7 mouse cellular contexts compared by ENCODE assay signal in the genomic region with DNA sequence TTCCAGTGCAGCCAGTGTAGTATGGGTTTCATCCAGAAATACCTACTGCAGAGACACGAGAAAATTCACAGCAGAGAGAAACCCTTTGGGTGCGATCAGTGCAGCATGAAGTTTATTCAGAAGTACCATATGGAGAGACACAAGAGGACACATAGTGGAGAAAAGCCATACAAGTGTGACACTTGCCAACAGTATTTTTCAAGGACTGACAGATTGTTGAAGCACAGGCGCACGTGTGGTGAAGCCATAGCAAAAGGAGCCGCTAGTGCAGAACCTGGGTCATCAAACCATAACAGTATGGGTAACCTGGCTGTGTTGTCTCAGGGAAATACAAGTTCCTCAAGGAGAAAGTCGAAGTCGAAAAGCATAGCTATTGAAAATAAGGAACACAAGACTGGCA. TPM values are rescaled to one million over a fixed set of nuclear protein-coding genes. Genes with fewer than 3 reads are reported as not detected.
DNase-seq lines count a peak whose midpoint lies in the region; ATAC-seq and TF ChIP-seq lines count a peak whose summit lies in the region.

No protein-coding gene starts in this region.

- peaks cover 36% of the 10 kb centered on the region for H3K4me1 ChIP-seq in lung, embryonic 15.5 days
- H3K4me1 ChIP-seq in embryonic fibroblast, embryonic 13.5 days (ENCODE audit: control insufficient read depth, insufficient read depth, low read length), result peaks cover 15% of the 10 kb centered on the region
- H3K4me1 ChIP-seq in limb, embryonic 11.5 days (ENCODE audit: control insufficient read depth, insufficient read depth, low read length), result peaks cover 11% of the 10 kb centered on the region
- H3K4me1 ChIP-seq in small intestine, adult 2 months (ENCODE audit: control insufficient read depth, insufficient read depth, insufficient read length, low read length), result peaks cover 6% of the 10 kb centered on the region; the same call in 1 of the 2 replicates

- ATAC-seq in lung, embryonic 15.5 days (ENCODE audit: borderline replicate concordance, extremely low read depth, low FRiP score, low TSS enrichment), result no peak
- ATAC-seq in limb, embryonic 11.5 days (ENCODE audit: insufficient number of reproducible peaks, low FRiP score, low TSS enrichment, low read depth), result no peak
- no peak for ATAC-seq in erythroid progenitor cell, adult 5-6 weeks (replicated peaks; ENCODE audit: low FRiP score, poor library complexity, severe bottlenecking)

- no peak for TF ChIP-seq POLR2A in embryonic fibroblast, embryonic 13.5 days (IDR thresholded peaks at IDR 0.05; ENCODE audit: low read depth, low read length)
- TF ChIP-seq POLR2A in small intestine, adult 2 months (IDR thresholded peaks at IDR 0.05; ENCODE audit: low read depth, low read length), result no peak

- H3K27me3 ChIP-seq in lung, embryonic 15.5 days, result no peaks in the 10 kb centered on the region
- H3K27me3 ChIP-seq in limb, embryonic 11.5 days (ENCODE audit: control insufficient read depth, insufficient read depth, low read length), result no peaks in the 10 kb centered on the region
- H3K27me3 ChIP-seq in small intestine, adult 2 months (ENCODE audit: control insufficient read depth, insufficient read depth, low read length), result no peaks in the 10 kb centered on the region; the same call in 1 of the 2 replicates

- H3K9me3 ChIP-seq in lung, embryonic 15.5 days, result no peaks in the 10 kb centered on the region
- no peaks in the 10 kb centered on the region for H3K9me3 ChIP-seq in limb, embryonic 11.5 days (ENCODE audit: control insufficient read depth, low read length)

- H3K27ac ChIP-seq in lung, embryonic 15.5 days, result no peak overlapping the region
- no peak overlapping the region for H3K27ac ChIP-seq in embryonic fibroblast, embryonic 13.5 days (ENCODE audit: insufficient read depth, low read length)
- no peak overlapping the region for H3K27ac ChIP-seq in limb, embryonic 11.5 days (replicated peaks; ENCODE audit: low read depth, low read length)
- no peak overlapping the region for H3K27ac ChIP-seq in small intestine, adult 2 months (ENCODE audit: insufficient read depth, low read depth, low read length)

- peak overlapping the region; percentile 85 for H3K4me2 ChIP-seq in lung, embryonic 15.5 days
- peak overlapping the region; percentile 88 for H3K4me2 ChIP-seq in limb, embryonic 11.5 days (ENCODE audit: low read depth, severe bottlenecking)

- TF ChIP-seq CTCF in embryonic fibroblast, embryonic 13.5 days (IDR thresholded peaks at IDR 0.05; ENCODE audit: borderline replicate concordance, insufficient read depth, low read length), result no peak
- no peak for TF ChIP-seq CTCF in small intestine, adult 2 months (IDR thresholded peaks at IDR 0.05; ENCODE audit: extremely low read depth, insufficient read length, insufficient replicate concordance, low read depth, low read length)

- peaks cover 18% of the 10 kb centered on the region for H3K36me3 ChIP-seq in lung, embryonic 15.5 days
- peaks cover 10% of the 10 kb centered on the region; the same call in 1 of the 2 replicates for H3K36me3 ChIP-seq in limb, embryonic 11.5 days (ENCODE audit: control insufficient read depth, insufficient read depth, low read length)
- no peaks in the 10 kb centered on the region for H3K36me3 ChIP-seq in small intestine, adult 2 months (ENCODE audit: control insufficient read depth, insufficient read depth, low read length)

- 80% methylated on average over 7 of the region's 7 CpGs for WGBS in lung, embryonic 15.5 days
- 89% methylated on average over 7 of the region's 7 CpGs for WGBS in limb, embryonic 11.5 days
- 80% methylated on average over 7 of the region's 7 CpGs for WGBS in small intestine, adult 2 months

- H3K4me3 ChIP-seq in lung, embryonic 15.5 days, result peak overlapping the region; percentile 96
- peak overlapping the region; percentile 83 for H3K4me3 ChIP-seq in embryonic fibroblast, embryonic 13.5 days (ENCODE audit: insufficient read depth, low read length)
- H3K4me3 ChIP-seq in limb, embryonic 11.5 days (ENCODE audit: low read depth, low read length), result peak overlapping the region; percentile 89; the same call in 1 of the 2 replicates
- peak overlapping the region; percentile 76 for H3K4me3 ChIP-seq in small intestine, adult 2 months (ENCODE audit: low read depth, low read length)

- no peak for DNase-seq in lung, adult 18-20 months
- no peak for DNase-seq in limb, embryonic 11.5 days (ENCODE audit: low spot score)
- DNase-seq in adrenal gland, adult 18-20 months (ENCODE audit: low spot score in 2 of 2), result no peak

- H3K9ac ChIP-seq in lung, embryonic 15.5 days, result peak overlapping the region; percentile 89
- no peak overlapping the region for H3K9ac ChIP-seq in limb, embryonic 11.5 days (ENCODE audit: low read length)

RNA-seq across cellular contexts. Expression of a gene that starts 1.4 kb away (rescaled TPM):
- polyA plus RNA-seq in lung, embryonic 15.5 days (2015; fragmentation: Nextera tagmentation; extraction: Ambion mirVana), result 20.6 and 22.3 TPM in 2 replicates
- 29.5 and 33.0 TPM in 2 replicates for polyA plus RNA-seq in embryonic fibroblast, embryonic 13.5 days (2011; ENCODE audit: insufficient read length, low read depth, missing spikeins)
- polyA plus RNA-seq in limb, embryonic 11.5 days (2014; fragmentation: Nextera tagmentation; extraction: Ambion mirVana), result 38.6 and 42.2 TPM in 2 replicates
- polyA plus RNA-seq in small intestine, adult 2 months (2012; rRNA removed), result 0.42 and 0.63 TPM in 2 replicates
- 5.0 and 7.2 TPM in 2 replicates for total RNA-seq in erythroid progenitor cell, adult 5-6 weeks (2015; ENCODE audit: low replicate concordance)
- total RNA-seq in erythroid progenitor cell, adult 5-6 weeks (2017; ENCODE audit: low replicate concordance), result 4.1 and 5.6 TPM in 2 replicates
- 10 to 100 TPM; 15.3 to 19.7 TPM for total RNA-seq in adrenal gland, adult 18-20 months (2021)

Comparison
In these comparisons a context has a peak if more than half of its experiments do, and no peak if none do; other contexts are left out.
1. RNA of a gene that starts 1.4 kb away (polyA plus RNA-seq): 38.6 to 42.2 TPM in limb, embryonic 11.5 days, 29.5 to 33.0 TPM in embryonic fibroblast, embryonic 13.5 days and 20.6 to 22.3 TPM in lung, embryonic 15.5 days; 0.42 to 0.63 TPM in small intestine, adult 2 months; every median in the first group is over 10 times any median in the second.
2. Peak in every context shown above with its lines, with median percentiles within 50 percentile points of each other: H3K4me3 ChIP-seq.